Comparison of ENCODE assay signal across 26 mouse cellular contexts in genomic region chr6:17157270-17157669, GRCm38 (mm10).
DNase-seq lines count a peak whose midpoint lies in the region; ATAC-seq lines count a peak whose summit lies in the region.
"Had no signal": no experiment of that assay in that cellular context is flagged by ENCODE, and none has a peak within 500 bp of the region (broad histone marks: within the 10 kb centered on the region; RNA-seq: fewer than 3 reads in every experiment).

No protein-coding gene starts in this region.

- no peak overlapping the region for H3K9ac ChIP-seq in heart, embryonic 11.5 days (ENCODE audit: low read depth, low read length)
- H3K9ac ChIP-seq: embryonic facial prominence, embryonic 12.5 days; embryonic facial prominence, embryonic 15.5 days; forebrain, embryonic 15.5 days; heart, embryonic 12.5 days; heart, embryonic 15.5 days; hindbrain, embryonic 13.5 days; intestine, embryonic 15.5 days had no signal

- intact Hi-C loops in heart, postnatal 14 days (cut with DNase I) = no loop called here

- no peaks in the 10 kb centered on the region for H3K9me3 ChIP-seq in heart, embryonic 11.5 days (replicated peaks; ENCODE audit: control insufficient read depth, low read length)
- H3K9me3 ChIP-seq: embryonic facial prominence, embryonic 12.5 days; embryonic facial prominence, embryonic 15.5 days; forebrain, embryonic 15.5 days; heart, embryonic 12.5 days; heart, embryonic 15.5 days; hindbrain, embryonic 10.5 days; hindbrain, embryonic 13.5 days; intestine, embryonic 15.5 days had no signal

- no peaks in the 10 kb centered on the region for H3K4me1 ChIP-seq in heart, embryonic 11.5 days (ENCODE audit: control insufficient read depth, insufficient read depth, low read length)
- H3K4me1 ChIP-seq: embryonic facial prominence, embryonic 12.5 days; embryonic facial prominence, embryonic 15.5 days; forebrain, embryonic 15.5 days; hindbrain, embryonic 10.5 days; hindbrain, embryonic 13.5 days; intestine, embryonic 15.5 days had no signal

- H3K36me3 ChIP-seq in heart, embryonic 11.5 days (ENCODE audit: control insufficient read depth, insufficient read depth, low read length) = no peaks in the 10 kb centered on the region
- H3K36me3 ChIP-seq: embryonic facial prominence, embryonic 12.5 days; embryonic facial prominence, embryonic 15.5 days; forebrain, embryonic 15.5 days; heart, embryonic 12.5 days; heart, embryonic 15.5 days; hindbrain, embryonic 10.5 days; hindbrain, embryonic 13.5 days; intestine, embryonic 15.5 days had no signal

- H3K27me3 ChIP-seq in heart, embryonic 11.5 days (ENCODE audit: control insufficient read depth, insufficient read depth, low read length) = no peaks in the 10 kb centered on the region
- H3K27me3 ChIP-seq: embryonic facial prominence, embryonic 12.5 days; embryonic facial prominence, embryonic 15.5 days; forebrain, embryonic 15.5 days; heart, embryonic 12.5 days; heart, embryonic 15.5 days; hindbrain, embryonic 13.5 days; intestine, embryonic 15.5 days; Patski had no signal

- H3K27ac ChIP-seq in heart, embryonic 11.5 days (ENCODE audit: low read depth, low read length) = no peak overlapping the region
- H3K27ac ChIP-seq: embryonic facial prominence, embryonic 12.5 days; embryonic facial prominence, embryonic 15.5 days; forebrain, embryonic 15.5 days; heart, embryonic 15.5 days; hindbrain, embryonic 10.5 days; hindbrain, embryonic 13.5 days; intestine, embryonic 15.5 days had no signal

- no peak overlapping the region for H3K4me3 ChIP-seq in heart, embryonic 11.5 days (ENCODE audit: low read depth, low read length)
- H3K4me3 ChIP-seq: embryonic facial prominence, embryonic 12.5 days; embryonic facial prominence, embryonic 15.5 days; forebrain, embryonic 15.5 days; heart, embryonic 12.5 days; heart, embryonic 15.5 days; hindbrain, embryonic 10.5 days; hindbrain, embryonic 13.5 days; intestine, embryonic 15.5 days had no signal

- DNase-seq in heart, adult 11 months = peak; percentile 92
- DNase-seq in heart, adult 8-10 months (ENCODE audit: low spot score) = peak; percentile 54
- no peak for DNase-seq in heart, postnatal 14 days
- DNase-seq in 3T3-L1 (ENCODE audit: low read depth, low spot score) (peak; percentile 26), NIH3T3 (ENCODE audit: low read depth) (peak; percentile 29)
- DNase-seq in retina, postnatal 1 day = no peak
- DNase-seq: adrenal gland, postnatal 10 days; adrenal gland, postnatal 36 days; cerebellum, adult 11 months; cerebellum, adult 2 months; cerebellum, adult 9-11 months; cerebellum, postnatal 25 days; gastrocnemius, postnatal 14 days; kidney, adult 18-20 months; kidney, adult 9 months had no signal

- ATAC-seq in heart, embryonic 11.5 days (replicated peaks; ENCODE audit: insufficient number of reproducible peaks, low FRiP score, low TSS enrichment) = no peak
- ATAC-seq: forebrain, embryonic 15.5 days; hindbrain, embryonic 16.5 days; intestine, embryonic 15.5 days; Patski had no signal

- H3K4me2 ChIP-seq in heart, embryonic 11.5 days = no peak overlapping the region
- H3K4me2 ChIP-seq: embryonic facial prominence, embryonic 12.5 days; embryonic facial prominence, embryonic 15.5 days; forebrain, embryonic 15.5 days; heart, embryonic 12.5 days; heart, embryonic 15.5 days; hindbrain, embryonic 13.5 days; intestine, embryonic 15.5 days had no signal

- WGBS in heart, embryonic 11.5 days (ENCODE audit: insufficient replicate concordance) = 46% methylated on average over 6 of the region's 6 CpGs

Comparison
In these comparisons a context has a peak if more than half of its experiments do, and no peak if none do; other contexts are left out.
1. DNase-seq: peak in heart, adult 11 months (single experiment), heart, adult 8-10 months (single experiment), 3T3-L1 (single experiment) and NIH3T3 (single experiment); none in heart, postnatal 14 days (0 of 2) and retina, postnatal 1 day (single experiment).